Mouse (Mus musculus) gastrocnemius, postnatal 10 days (tissue): Measurements from ENCODE around the gene Vamp4. TPM values are rescaled to one million over a fixed set of nuclear protein-coding genes. Genes with fewer than 3 reads are reported as not detected.
A peak's percentile ranks its signal among the peaks of the same experiment; 100 is the strongest.

Experiments
- DNase-seq: peaks from one replicate; pipeline ENCODE4 v3.0.0; 2021; ENCODE audit warnings: mixed read lengths
- long read RNA-seq, 2 experiments: library from polyadenylated mRNA; stranded (forward); transcript quantifications; one replicate each; pipeline ENCODE4 v2.0.0; 2021
- total RNA-seq, 2 experiments: library from RNA; stranded (reverse); gene quantifications; 2 replicates each; pipeline ENCODE4 v1.2.3; 2021

The Vamp4 gene
- 10 to 100 TPM; 18.5 to 22.3 TPM for total RNA-seq
- long read RNA-seq, experiment 1, transcript Vamp4-203 (8 exons, 2,752 nt), result minor isoform, 7 of 30 reads
- long read RNA-seq, experiment 1, transcript Vamp4-204 (8 exons, 1,461 nt), result major isoform, 19 of 30 reads
- long read RNA-seq, experiment 1, partial matches to known transcripts, result 0 of 30 reads
- long read RNA-seq, experiment 1, other reads (novel, unspliced or antisense), result 3 of 30 reads
- long read RNA-seq, experiment 2, transcript Vamp4-203 (8 exons, 2,752 nt), result minor isoform, 7 of 24 reads
- long read RNA-seq, experiment 2, transcript Vamp4-204 (8 exons, 1,461 nt), result major isoform, 15 of 24 reads
- long read RNA-seq, experiment 2, partial matches to known transcripts, result 0 of 24 reads
- long read RNA-seq, experiment 2, other reads (novel, unspliced or antisense), result 2 of 24 reads

DNA sequence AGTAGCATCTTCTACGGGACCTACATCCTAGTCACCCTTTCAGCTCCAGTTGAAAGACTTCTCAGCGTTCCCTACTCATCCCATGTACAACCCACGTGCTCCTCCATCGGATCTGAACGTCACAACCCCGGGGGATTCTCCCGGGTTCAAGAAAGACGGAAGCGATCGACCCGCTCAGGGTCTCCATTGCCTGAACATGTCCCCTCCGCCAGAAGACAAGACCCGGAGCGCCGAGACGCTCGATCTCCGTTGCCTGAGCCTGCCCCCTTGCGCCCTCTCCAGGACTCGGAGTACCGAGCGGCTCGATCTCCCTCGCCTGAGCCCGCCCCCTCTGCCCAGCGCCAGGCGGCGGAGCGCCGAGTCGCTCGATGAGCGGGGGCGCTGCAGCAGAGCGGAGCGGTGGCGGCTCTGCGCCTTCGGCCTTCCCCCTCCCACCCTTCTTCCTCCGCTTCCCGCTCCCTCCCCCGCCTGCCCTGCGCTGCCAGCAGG is at the start of gene Vamp4:
Gene Vamp4 (plus strand): TSS at position 256 of the 489 bp plus-strand sequence.
- DNase-seq, result peak; percentile 92

- no peak for DNase-seq
Observed at GRCm38 (mm10) chr1:162529651-162530050, 40.7 kb upstream of the Vamp4 start.

- no peak for DNase-seq
Observed at GRCm38 (mm10) chr1:162530666-162531065, 39.6 kb upstream of the Vamp4 start.

DNA sequence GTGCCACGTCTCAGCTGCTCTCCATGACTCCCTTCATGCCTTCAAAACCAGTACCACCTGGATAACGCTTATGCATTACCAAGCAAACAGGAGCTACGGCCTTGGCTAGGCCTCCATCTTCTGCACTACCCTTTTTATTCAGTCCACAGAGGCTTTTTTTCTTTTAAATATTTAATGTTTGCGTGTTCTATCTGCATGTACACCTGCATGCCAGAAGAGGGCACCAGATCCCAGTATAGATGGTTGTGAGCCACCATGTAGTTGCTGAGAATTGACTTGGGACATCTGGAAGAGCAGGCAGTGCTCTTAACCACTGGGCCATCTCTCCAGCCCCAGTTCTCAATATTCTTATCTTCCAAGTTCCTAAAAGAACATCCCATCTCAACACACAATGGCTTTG is 38.7 kb upstream of the Vamp4 start:
- no peak for DNase-seq

DNA sequence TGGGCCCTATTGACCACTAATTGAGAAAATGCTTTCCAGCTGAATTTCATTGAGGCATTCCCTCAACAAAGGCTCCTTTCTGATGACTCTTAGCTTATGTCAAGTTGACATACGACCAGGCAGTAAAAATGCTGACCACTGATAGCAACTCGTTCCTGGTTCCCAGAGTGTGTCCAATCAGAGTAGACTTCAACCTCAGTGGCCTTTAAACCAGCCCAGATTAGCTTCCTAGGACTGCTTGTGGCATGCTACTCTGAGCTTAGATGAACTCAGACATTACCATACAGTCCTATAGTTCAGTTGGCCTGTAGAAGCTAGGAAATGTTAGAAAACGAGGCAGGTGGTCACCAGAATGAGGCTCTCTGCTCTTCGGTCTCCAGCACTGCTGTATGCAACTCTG is 38.0 kb upstream of the Vamp4 start:
- DNase-seq, result no peak

GRCm38 (mm10) chr1:162533766-162534560 is 36.4 kb upstream of the Vamp4 start:
- DNase-seq, result no peak

DNA sequence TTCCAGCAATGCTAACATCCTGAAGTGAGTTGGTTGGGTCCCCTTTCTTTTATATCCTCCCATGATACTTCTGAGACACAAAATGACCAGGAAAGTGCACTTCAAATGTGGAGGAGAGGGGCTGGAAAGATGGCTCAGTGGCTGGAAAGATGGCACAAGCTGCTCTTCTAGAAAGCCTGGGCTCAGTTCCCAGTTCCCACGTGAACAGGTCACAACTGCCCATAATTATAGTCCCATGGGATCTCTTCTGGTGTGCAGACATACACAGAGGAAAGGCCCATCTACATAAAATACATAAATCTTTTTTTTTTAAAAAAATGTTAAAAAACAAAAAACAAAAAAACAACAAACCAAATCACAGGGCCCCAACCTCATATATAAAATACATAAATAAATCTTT is 27.1 kb upstream of the Vamp4 start:
- no peak for DNase-seq

DNA sequence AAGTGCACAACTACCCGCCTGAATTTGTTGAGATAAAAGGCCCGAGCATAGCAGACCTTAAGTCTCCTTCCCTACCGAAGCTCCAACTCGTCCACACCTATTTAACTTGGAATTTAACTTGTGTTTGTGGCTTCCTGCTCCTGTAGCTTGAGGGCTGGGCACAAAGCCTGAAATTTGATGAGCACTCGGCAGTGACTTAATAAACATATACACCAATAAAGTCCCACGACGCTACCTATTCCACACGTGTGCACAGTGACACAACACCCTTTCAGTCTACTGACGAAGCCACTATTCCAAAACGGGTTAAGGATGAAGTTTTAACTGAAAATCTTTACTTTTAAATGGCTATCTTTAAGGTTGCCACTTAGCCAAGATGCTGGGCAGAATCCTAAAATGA is 22.7 kb upstream of the Vamp4 start:
- no peak for DNase-seq

GRCm38 (mm10) chr1:162548016-162548916 is 22.0 kb upstream of the Vamp4 start, which contains the start of gene Mettl13:
TSS of gene Mettl13 (minus strand) at chr1:162548551.
- peak; percentile 83 for DNase-seq

DNA sequence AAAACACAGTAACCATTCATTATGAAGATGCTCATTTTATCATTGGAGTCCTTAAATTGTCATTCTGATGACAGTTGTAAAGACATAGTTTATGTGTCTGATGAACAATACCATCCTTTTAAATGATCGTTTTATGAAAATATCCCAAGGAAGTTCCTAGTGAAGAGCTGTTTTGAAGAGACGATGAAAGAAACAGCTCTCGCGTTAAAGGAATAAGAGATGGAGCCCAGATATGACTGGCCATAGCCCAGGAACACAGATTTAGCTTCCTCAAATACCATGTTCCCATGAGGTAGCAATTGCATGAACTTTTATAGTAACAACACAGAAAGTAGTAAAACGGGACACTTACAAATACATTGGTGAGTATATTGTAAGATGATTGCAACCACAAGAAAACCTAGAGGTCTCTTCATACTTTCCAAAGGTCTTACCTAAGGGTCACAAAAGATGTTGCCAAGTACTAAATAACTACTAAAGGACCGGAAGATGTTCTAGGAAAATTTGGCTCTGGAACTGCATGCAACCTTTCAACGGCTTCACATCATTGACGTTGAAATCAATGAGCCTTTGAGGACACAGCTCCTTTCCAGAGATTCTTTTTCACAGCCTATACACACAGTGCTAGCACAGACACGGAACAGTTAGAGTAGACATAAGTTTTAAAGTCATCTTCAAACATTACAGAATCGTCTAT is 21.2 kb upstream of the Vamp4 start:
- no peak for DNase-seq

- DNase-seq, result no peak
Observed at GRCm38 (mm10) chr1:162549615-162550283, 20.6 kb upstream of the Vamp4 start.

- no peak for DNase-seq
Observed at GRCm38 (mm10) chr1:162552956-162553355, 17.4 kb upstream of the Vamp4 start.

DNA sequence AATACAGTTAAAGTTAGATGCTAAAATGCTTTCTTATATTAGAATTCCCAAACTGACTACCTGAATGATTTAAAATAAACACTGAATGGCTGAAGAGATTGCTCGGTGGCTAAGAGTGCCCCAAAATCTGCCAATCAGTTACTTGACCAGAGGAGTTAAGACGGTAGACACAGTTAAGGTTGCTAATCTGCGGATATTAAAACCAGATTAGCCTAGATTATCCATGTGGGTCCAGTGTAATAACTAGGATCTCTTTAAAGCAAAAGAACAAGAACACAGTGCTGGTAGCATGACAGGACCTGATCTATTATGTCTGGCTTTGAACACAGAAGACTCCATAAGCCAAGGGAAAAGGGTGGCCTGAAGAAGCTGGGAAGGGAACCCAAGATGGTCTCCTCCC is 16.1 kb upstream of the Vamp4 start:
- DNase-seq, result no peak

- no peak for DNase-seq
Observed at GRCm38 (mm10) chr1:162563236-162563635, 7.1 kb upstream of the Vamp4 start.

DNA sequence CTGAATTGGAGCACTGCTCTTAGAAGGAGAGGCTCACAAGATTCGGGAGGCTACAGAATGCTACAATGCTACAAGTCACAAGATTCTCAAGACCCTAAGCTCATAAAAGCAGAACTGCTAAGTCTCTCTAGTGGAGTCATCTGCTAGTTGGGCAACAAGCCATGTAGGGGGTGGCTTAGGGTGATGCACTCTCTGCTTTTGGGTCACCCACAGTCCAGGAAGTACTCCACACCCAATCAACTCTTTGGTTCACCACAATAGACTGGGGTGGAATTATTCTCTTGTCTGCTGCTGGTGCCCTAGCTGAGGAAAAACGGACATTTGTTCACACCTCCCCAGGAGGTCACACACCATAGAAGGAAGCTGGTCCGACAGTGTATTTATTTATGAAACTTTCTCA is 5.3 kb upstream of the Vamp4 start:
- DNase-seq, result no peak

- DNase-seq, result no peak
Observed at GRCm38 (mm10) chr1:162567351-162567750, 3.0 kb upstream of the Vamp4 start.

- peak; percentile 44 for DNase-seq
Observed at GRCm38 (mm10) chr1:162570931-162571601, 751 bp downstream of the Vamp4 start.

DNA sequence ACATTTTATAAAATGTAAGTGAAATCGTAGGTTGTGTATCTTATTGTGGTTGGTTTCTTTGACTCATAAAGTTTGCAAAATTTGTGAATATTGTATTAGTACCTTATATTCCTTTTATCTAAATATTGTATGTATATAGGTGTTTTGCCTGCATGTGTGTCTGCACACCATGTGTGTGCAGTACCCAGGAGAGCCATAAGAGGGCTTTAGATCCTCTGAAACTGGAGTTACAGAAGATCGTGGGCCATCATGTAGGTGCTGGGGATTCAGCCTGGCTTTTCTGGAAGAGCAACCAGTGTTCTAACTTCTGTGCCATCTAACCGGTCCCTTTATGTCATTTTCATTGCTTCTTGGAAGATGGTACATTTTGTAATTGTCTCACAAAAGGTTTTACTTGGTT is 4.8 kb downstream of the Vamp4 start:
- no peak for DNase-seq

GRCm38 (mm10) chr1:162582884-162583283 is 12.6 kb downstream of the Vamp4 start:
- no peak for DNase-seq

DNA sequence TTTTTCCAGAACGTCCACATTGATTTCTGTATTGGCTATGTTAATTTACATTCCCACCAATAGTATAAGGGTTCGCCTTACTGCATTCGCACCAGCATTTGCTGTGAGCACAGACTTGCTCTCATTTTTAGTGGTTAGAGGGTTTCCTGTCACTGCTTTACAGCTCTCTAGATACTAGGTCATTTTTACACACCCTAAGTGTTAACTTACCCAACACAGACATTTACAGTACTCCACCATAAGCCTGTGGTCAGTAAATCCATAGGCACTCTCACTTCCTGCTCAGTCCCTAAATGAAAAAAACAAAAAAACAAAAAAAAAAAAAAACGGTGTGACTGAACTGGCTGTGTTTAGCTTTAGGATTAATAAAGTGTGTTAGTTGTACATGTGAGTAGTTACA is 16.0 kb downstream of the Vamp4 start:
- no peak for DNase-seq
